In the genomic region with DNA sequence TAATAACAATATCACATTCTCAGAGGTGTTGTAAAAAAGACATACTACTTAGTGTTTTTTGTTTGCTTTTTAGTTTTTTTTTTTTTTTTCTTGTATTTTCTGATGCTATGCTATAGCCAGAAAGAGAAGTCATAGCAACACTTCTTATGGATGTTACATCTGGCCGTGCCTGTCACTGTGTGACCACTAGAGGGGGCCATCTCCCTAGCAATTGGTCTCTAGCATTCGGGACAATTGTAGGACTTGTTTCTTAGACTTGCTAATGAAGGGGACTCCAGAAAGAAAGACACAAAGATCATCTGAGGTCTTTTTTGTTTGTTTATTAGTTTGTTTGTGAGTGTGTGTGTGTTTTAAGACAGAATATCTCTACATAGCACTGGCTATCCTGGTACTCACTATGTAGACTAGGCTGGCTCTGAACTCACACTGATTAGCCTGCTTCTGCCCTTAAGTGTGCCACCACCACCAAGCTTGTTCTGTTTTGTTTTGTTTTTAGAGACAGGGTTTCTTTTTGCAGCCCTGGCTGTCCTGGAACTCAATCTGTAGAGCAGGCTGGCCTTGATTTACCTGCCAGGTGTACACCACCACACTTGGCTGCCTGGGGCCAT, we compare ENCODE assay signal across 9 mouse cellular contexts. TPM values are rescaled to one million over a fixed set of nuclear protein-coding genes. Genes with fewer than 3 reads are reported as not detected.
DNase-seq lines count a peak whose midpoint lies in the region; ATAC-seq and TF ChIP-seq lines count a peak whose summit lies in the region.
"Had no signal": no experiment of that assay in that cellular context is flagged by ENCODE, and none has a peak within 500 bp of the region (broad histone marks: within the 10 kb centered on the region; RNA-seq: fewer than 3 reads in every experiment).

No protein-coding gene starts in this region.

- H3K4me2 ChIP-seq in kidney, embryonic 16.5 days (replicated peaks; ENCODE audit: low read depth, low read length) = no peak overlapping the region
- H3K4me2 ChIP-seq in hindbrain, embryonic 13.5 days = no peak overlapping the region
- H3K4me2 ChIP-seq in stomach, postnatal 0 days (replicated peaks; ENCODE audit: low read depth) = no peak overlapping the region
- H3K4me2 ChIP-seq: neural tube, embryonic 13.5 days had no signal

- TF ChIP-seq CTCF in stomach, postnatal 0 days (IDR thresholded peaks at IDR 0.05; ENCODE audit: low read depth) = peak; percentile 88

- DNase-seq in kidney, adult 18-20 months = peak; percentile 50
- DNase-seq in adipocyte (ENCODE audit: low spot score) = peak; percentile 79
- DNase-seq in embryo, embryonic 11.5 days (ENCODE audit: low read depth, low spot score) = peak; percentile 46
- peak; percentile 61 for DNase-seq in limb, embryonic 10.5 days (ENCODE audit: low spot score)
- peak; percentile 65 for DNase-seq in naive thymus-derived CD4-positive, alpha-beta T cell, adult 2 months (ENCODE audit: low read depth)
- DNase-seq in stomach, postnatal 0 days (ENCODE audit: low spot score) = peak; percentile 64

- no peak; the same call in 1 of the 2 replicates for ATAC-seq in kidney, embryonic 16.5 days (ENCODE audit: low FRiP score, low TSS enrichment)
- ATAC-seq in hindbrain, embryonic 13.5 days (ENCODE audit: low FRiP score) = peak; percentile 49; the same call in 1 of the 2 replicates
- no peak for ATAC-seq in stomach, postnatal 0 days (ENCODE audit: low FRiP score, low TSS enrichment)

- no peak for TF ChIP-seq EP300 in stomach, postnatal 0 days (optimal IDR thresholded peaks at IDR 0.05)

- 13% methylated on average over 2 of the region's 2 CpGs for WGBS in kidney, embryonic 16.5 days
- 3% methylated on average over 2 of the region's 2 CpGs for WGBS in hindbrain, embryonic 13.5 days
- WGBS in limb, embryonic 10.5 days = 23% methylated on average over 2 of the region's 2 CpGs
- WGBS in stomach, postnatal 0 days = 13% methylated on average over 2 of the region's 2 CpGs

- no peak overlapping the region for H3K27ac ChIP-seq in kidney, embryonic 16.5 days (ENCODE audit: low read length)
- no peak overlapping the region for H3K27ac ChIP-seq in hindbrain, embryonic 13.5 days
- no peak overlapping the region for H3K27ac ChIP-seq in limb, embryonic 10.5 days
- H3K27ac ChIP-seq in stomach, postnatal 0 days (replicated peaks) = no peak overlapping the region
- H3K27ac ChIP-seq: neural tube, embryonic 13.5 days had no signal

- peaks cover 30% of the 10 kb centered on the region for H3K36me3 ChIP-seq in kidney, embryonic 16.5 days (ENCODE audit: insufficient read depth, low read length)
- H3K36me3 ChIP-seq in hindbrain, embryonic 13.5 days = peaks cover 50% of the 10 kb centered on the region
- H3K36me3 ChIP-seq in limb, embryonic 10.5 days = peaks cover 45% of the 10 kb centered on the region
- peaks cover 7% of the 10 kb centered on the region; the same call in 1 of the 2 replicates for H3K36me3 ChIP-seq in stomach, postnatal 0 days (ENCODE audit: control insufficient read depth, insufficient read depth, low read length)

- H3K4me3 ChIP-seq in kidney, embryonic 16.5 days (ENCODE audit: low read length) = no peak overlapping the region
- H3K4me3 ChIP-seq in hindbrain, embryonic 13.5 days = no peak overlapping the region
- no peak overlapping the region for H3K4me3 ChIP-seq in limb, embryonic 10.5 days
- H3K4me3 ChIP-seq in stomach, postnatal 0 days (ENCODE audit: low read depth, low read length) = no peak overlapping the region
- H3K4me3 ChIP-seq: neural tube, embryonic 13.5 days had no signal

- H3K27me3 ChIP-seq in kidney, embryonic 16.5 days (ENCODE audit: insufficient read depth, low read length) = no peaks in the 10 kb centered on the region
- H3K27me3 ChIP-seq in hindbrain, embryonic 13.5 days = no peaks in the 10 kb centered on the region
- H3K27me3 ChIP-seq in limb, embryonic 10.5 days (ENCODE audit: low read depth, poor library complexity, severe bottlenecking) = no peaks in the 10 kb centered on the region
- no peaks in the 10 kb centered on the region for H3K27me3 ChIP-seq in stomach, postnatal 0 days (ENCODE audit: control insufficient read depth, insufficient read depth, low read length)
- H3K27me3 ChIP-seq: neural tube, embryonic 13.5 days had no signal

- H3K9ac ChIP-seq in kidney, embryonic 16.5 days (replicated peaks; ENCODE audit: low read length) = no peak overlapping the region
- H3K9ac ChIP-seq in hindbrain, embryonic 13.5 days = no peak overlapping the region
- H3K9ac ChIP-seq in stomach, postnatal 0 days (ENCODE audit: low read length) = no peak overlapping the region
- H3K9ac ChIP-seq: neural tube, embryonic 13.5 days had no signal

- H3K9me3 ChIP-seq in kidney, embryonic 16.5 days (ENCODE audit: low read length) = no peaks in the 10 kb centered on the region
- no peaks in the 10 kb centered on the region for H3K9me3 ChIP-seq in hindbrain, embryonic 13.5 days
- H3K9me3 ChIP-seq in limb, embryonic 10.5 days (replicated peaks) = no peaks in the 10 kb centered on the region
- no peaks in the 10 kb centered on the region for H3K9me3 ChIP-seq in stomach, postnatal 0 days (ENCODE audit: control insufficient read depth, low read length)
- H3K9me3 ChIP-seq: neural tube, embryonic 13.5 days had no signal

- no peaks in the 10 kb centered on the region for H3K4me1 ChIP-seq in kidney, embryonic 16.5 days (ENCODE audit: insufficient read depth, low read length)
- H3K4me1 ChIP-seq in hindbrain, embryonic 13.5 days (replicated peaks) = no peaks in the 10 kb centered on the region
- no peaks in the 10 kb centered on the region for H3K4me1 ChIP-seq in limb, embryonic 10.5 days
- H3K4me1 ChIP-seq in stomach, postnatal 0 days (replicated peaks; ENCODE audit: control insufficient read depth, insufficient read depth) = no peaks in the 10 kb centered on the region
- H3K4me1 ChIP-seq: neural tube, embryonic 13.5 days had no signal

RNA-seq across cellular contexts. Expression of a gene that starts 18.3 kb away (rescaled TPM):
- 54.7 and 58.6 TPM in 2 replicates for polyA plus RNA-seq in kidney, embryonic 16.5 days (2015; fragmentation: Nextera tagmentation; extraction: Ambion mirVana)
- polyA plus RNA-seq in hindbrain, embryonic 13.5 days (2015; fragmentation: Nextera tagmentation; extraction: Ambion mirVana) = 121 and 130 TPM in 2 replicates
- 52.1 and 56.2 TPM in 2 replicates for polyA plus RNA-seq in limb, embryonic 10.5 days (2016; fragmentation: Nextera tagmentation; extraction: Ambion mirVana)
- polyA plus RNA-seq in stomach, postnatal 0 days (2015; fragmentation: Nextera tagmentation; extraction: Ambion mirVana) = 29.1 and 29.8 TPM in 2 replicates

RNA-seq across cellular contexts. Expression of a gene that starts 29.1 kb away (rescaled TPM):
- polyA plus RNA-seq in kidney, embryonic 16.5 days (2015; fragmentation: Nextera tagmentation; extraction: Ambion mirVana) = 3.0 and 3.3 TPM in 2 replicates
- 1.4 and 1.5 TPM in 2 replicates for polyA plus RNA-seq in hindbrain, embryonic 13.5 days (2015; fragmentation: Nextera tagmentation; extraction: Ambion mirVana)
- 0.40 and 0.56 TPM in 2 replicates for polyA plus RNA-seq in limb, embryonic 10.5 days (2016; fragmentation: Nextera tagmentation; extraction: Ambion mirVana)
- polyA plus RNA-seq in stomach, postnatal 0 days (2015; fragmentation: Nextera tagmentation; extraction: Ambion mirVana) = 3.4 and 4.4 TPM in 2 replicates

RNA-seq across cellular contexts. Expression of a gene that starts 36.6 kb away (rescaled TPM):
- 1.7 and 1.8 TPM in 2 replicates for polyA plus RNA-seq in kidney, embryonic 16.5 days (2015; fragmentation: Nextera tagmentation; extraction: Ambion mirVana)
- 1.7 TPM in 2 replicates for polyA plus RNA-seq in hindbrain, embryonic 13.5 days (2015; fragmentation: Nextera tagmentation; extraction: Ambion mirVana)
- 0.73 and 1.2 TPM in 2 replicates for polyA plus RNA-seq in limb, embryonic 10.5 days (2016; fragmentation: Nextera tagmentation; extraction: Ambion mirVana)
- polyA plus RNA-seq in stomach, postnatal 0 days (2015; fragmentation: Nextera tagmentation; extraction: Ambion mirVana) = 2.4 and 2.5 TPM in 2 replicates

RNA-seq across cellular contexts. Expression of a gene that starts 59.8 kb away (rescaled TPM):
- polyA plus RNA-seq in kidney, embryonic 16.5 days (2015; fragmentation: Nextera tagmentation; extraction: Ambion mirVana) = 2.7 and 2.8 TPM in 2 replicates
- polyA plus RNA-seq in hindbrain, embryonic 13.5 days (2015; fragmentation: Nextera tagmentation; extraction: Ambion mirVana) = 1.2 and 1.6 TPM in 2 replicates
- polyA plus RNA-seq in limb, embryonic 10.5 days (2016; fragmentation: Nextera tagmentation; extraction: Ambion mirVana) = 0.40 TPM in 1 of 2 replicates, not detected in the other
- polyA plus RNA-seq in stomach, postnatal 0 days (2015; fragmentation: Nextera tagmentation; extraction: Ambion mirVana) = 3.1 and 3.3 TPM in 2 replicates
